Mouse (Mus musculus): Measurements from ENCODE around the gene Tank.

Gene Tank

GRCm38 (mm10) chr2:61578433-61578832, at the start of gene Tank:
Gene Tank (plus strand): TSS chr2:61578585.
- peak in 1 of 2 experiments; percentile 64 for DNase-seq (ENCODE audit: low read depth in 1 of 2, low spot score in 2 of 2)

GRCm38 (mm10) chr2:61532326-61532725, 46.1 kb upstream of the Tank start:
- no peak for DNase-seq (ENCODE audit: low read depth in 1 of 2, low spot score in 2 of 2)

GRCm38 (mm10) chr2:61533131-61533530, 45.3 kb upstream of the Tank start:
- no peak for DNase-seq (ENCODE audit: low read depth in 1 of 2, low spot score in 2 of 2)

GRCm38 (mm10) chr2:61536901-61537300, 41.5 kb upstream of the Tank start:
- no peak for DNase-seq (ENCODE audit: low read depth in 1 of 2, low spot score in 2 of 2)

GRCm38 (mm10) chr2:61539378-61539777, 39.0 kb upstream of the Tank start:
- no peak for DNase-seq (ENCODE audit: low read depth in 1 of 2, low spot score in 2 of 2)

GRCm38 (mm10) chr2:61542426-61542825, 36.0 kb upstream of the Tank start:
- DNase-seq (ENCODE audit: low read depth in 1 of 2, low spot score in 2 of 2) = no peak

GRCm38 (mm10) chr2:61545666-61546065, 32.7 kb upstream of the Tank start:
- DNase-seq (ENCODE audit: low read depth in 1 of 2, low spot score in 2 of 2) = no peak

- DNase-seq (ENCODE audit: low read depth in 1 of 2, low spot score in 2 of 2) = no peak
Observed at GRCm38 (mm10) chr2:61548021-61548420, 30.4 kb upstream of the Tank start.

- DNase-seq (ENCODE audit: low read depth in 1 of 2, low spot score in 2 of 2) = no peak
Observed at GRCm38 (mm10) chr2:61551680-61552079, 26.7 kb upstream of the Tank start.

GRCm38 (mm10) chr2:61555367-61555766, 23.0 kb upstream of the Tank start:
- DNase-seq (ENCODE audit: low read depth in 1 of 2, low spot score in 2 of 2) = no peak

- no peak for DNase-seq (ENCODE audit: low read depth in 1 of 2, low spot score in 2 of 2)
Observed at GRCm38 (mm10) chr2:61555825-61556224, 22.6 kb upstream of the Tank start.

- no peak for DNase-seq (ENCODE audit: low read depth in 1 of 2, low spot score in 2 of 2)
Observed at GRCm38 (mm10) chr2:61556639-61557038, 21.7 kb upstream of the Tank start.

GRCm38 (mm10) chr2:61557848-61558471, 20.4 kb upstream of the Tank start:
- no peak for DNase-seq (ENCODE audit: low read depth in 1 of 2, low spot score in 2 of 2)

GRCm38 (mm10) chr2:61561058-61561457, 17.3 kb upstream of the Tank start:
- DNase-seq (ENCODE audit: low read depth in 1 of 2, low spot score in 2 of 2) = no peak

GRCm38 (mm10) chr2:61563202-61563601, 15.2 kb upstream of the Tank start:
- DNase-seq (ENCODE audit: low read depth in 1 of 2, low spot score in 2 of 2) = no peak

GRCm38 (mm10) chr2:61567045-61567783, 11.2 kb upstream of the Tank start:
- no peak for DNase-seq (ENCODE audit: low read depth in 1 of 2, low spot score in 2 of 2)

- no peak for DNase-seq (ENCODE audit: low read depth in 1 of 2, low spot score in 2 of 2)
Observed at GRCm38 (mm10) chr2:61569181-61569580, 9.2 kb upstream of the Tank start.

GRCm38 (mm10) chr2:61571343-61571955, 6.9 kb upstream of the Tank start:
- DNase-seq (ENCODE audit: low read depth in 1 of 2, low spot score in 2 of 2) = no peak

- no peak for DNase-seq (ENCODE audit: low read depth in 1 of 2, low spot score in 2 of 2)
Observed at GRCm38 (mm10) chr2:61576497-61576896, 1.9 kb upstream of the Tank start.

- DNase-seq (ENCODE audit: low read depth in 1 of 2, low spot score in 2 of 2) = no peak
Observed at GRCm38 (mm10) chr2:61576928-61577695, 1.3 kb upstream of the Tank start.

- no peak for DNase-seq (ENCODE audit: low read depth in 1 of 2, low spot score in 2 of 2)
Observed at GRCm38 (mm10) chr2:61577696-61578062, 706 bp upstream of the Tank start.

Measured in monocyte, adult 2 months (primary cell).